Mouse (Mus musculus) ES-Bruce4 (cell line): Measurements from ENCODE around the gene Lgalsl.

Experiments
- CTCF ChIP-seq: IDR thresholded peaks from one replicate; pipeline ENCODE4 v1.8.1; 2011; ENCODE audit warnings: low read depth, low read length
- POLR2A ChIP-seq: IDR thresholded peaks from one replicate; pipeline ENCODE4 v1.8.1; 2011; ENCODE audit warnings: low read length; ENCODE audit not compliant: insufficient read depth

- TF ChIP-seq CTCF (no peak), POLR2A (no peak)
Measured at GRCm38 (mm10) chr11:20862101-20862500, 31.2 kb upstream of the Lgalsl start.
